Mouse (Mus musculus): ENCODE data around the gene Frem2.

Frem2 gene

DNA sequence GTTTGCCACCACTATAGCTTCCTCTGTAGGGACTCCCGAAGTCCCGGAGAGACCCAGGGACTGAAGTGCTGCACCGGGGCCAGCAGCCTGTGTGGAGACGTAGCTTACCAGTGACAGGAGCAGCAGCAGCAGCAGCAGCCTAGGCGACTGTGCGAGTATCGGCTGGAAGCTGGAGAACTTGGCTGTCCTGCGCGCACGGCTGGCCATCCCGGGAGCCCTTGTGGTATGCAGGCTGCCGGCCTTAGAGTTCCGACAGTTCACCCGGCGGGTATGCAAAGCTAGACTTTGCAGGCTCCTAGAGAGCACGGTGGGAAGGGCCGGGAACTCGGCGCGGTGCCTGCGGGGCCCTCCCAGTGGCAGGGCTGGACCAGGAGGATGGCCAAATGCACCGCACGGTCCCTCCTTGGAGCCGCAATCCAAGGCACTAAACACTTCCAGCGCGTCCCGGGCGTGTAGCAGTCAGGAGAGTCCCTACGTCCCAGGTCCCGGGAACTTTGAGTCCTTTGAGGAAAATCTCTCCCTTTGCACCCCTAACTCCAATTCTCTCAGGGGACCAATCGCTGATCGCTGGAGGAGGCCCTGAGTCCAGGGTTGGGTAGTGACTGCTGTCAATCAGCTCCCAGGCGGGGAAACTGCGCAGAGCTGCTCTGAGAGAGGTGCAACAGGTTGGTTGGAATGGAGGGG lies at the start of gene Frem2:
Gene Frem2, minus strand, starts transcription at position 478 of the 684 bp plus-strand sequence.
- DNase-seq, result peak; percentile 82 to 90

DNA sequence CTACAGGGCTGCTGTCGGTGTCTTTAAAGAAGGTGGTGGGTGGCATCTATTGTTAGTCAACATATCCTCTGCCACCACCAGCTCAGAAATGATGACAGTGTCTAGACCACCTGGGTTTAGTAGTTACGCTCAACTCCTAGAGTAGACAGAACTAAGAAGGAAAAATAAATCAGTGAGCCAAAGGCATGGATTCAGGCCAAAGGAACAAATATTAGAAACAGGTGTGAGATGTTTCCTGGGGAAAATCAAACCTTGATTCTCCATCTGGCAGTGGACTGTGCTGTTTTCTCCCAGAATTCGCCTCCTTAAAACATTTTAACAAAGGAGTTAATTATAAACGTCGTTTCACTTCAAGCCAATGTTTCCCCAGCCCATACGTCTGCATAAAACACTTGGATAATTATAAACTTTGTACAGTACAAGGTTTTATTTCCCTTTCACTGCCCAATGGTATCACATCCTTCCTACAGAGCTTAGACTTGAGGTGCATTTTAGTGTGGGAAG lies 48.9 kb upstream of the Frem2 start:
- DNase-seq, result no peak

DNA sequence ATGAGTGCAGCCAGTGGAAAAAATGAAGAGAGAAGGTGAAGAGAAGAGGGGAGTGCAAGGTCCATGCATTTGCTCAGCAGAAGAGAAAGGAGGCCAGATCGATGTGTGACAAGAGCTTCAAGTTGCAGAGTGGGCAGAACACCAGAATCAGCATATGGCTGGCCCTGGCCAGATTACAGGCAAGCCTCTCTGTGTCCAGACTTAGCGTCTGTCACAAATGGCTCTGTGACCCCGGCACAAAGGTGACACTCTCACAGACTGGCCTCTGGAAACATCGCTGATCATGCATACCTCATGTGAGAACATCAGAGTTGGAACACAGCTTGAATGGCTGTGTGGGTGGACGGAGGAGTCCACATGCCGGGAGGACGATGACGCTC lies 46.0 kb upstream of the Frem2 start:
- peak; percentile 26 to 54 for DNase-seq

DNA sequence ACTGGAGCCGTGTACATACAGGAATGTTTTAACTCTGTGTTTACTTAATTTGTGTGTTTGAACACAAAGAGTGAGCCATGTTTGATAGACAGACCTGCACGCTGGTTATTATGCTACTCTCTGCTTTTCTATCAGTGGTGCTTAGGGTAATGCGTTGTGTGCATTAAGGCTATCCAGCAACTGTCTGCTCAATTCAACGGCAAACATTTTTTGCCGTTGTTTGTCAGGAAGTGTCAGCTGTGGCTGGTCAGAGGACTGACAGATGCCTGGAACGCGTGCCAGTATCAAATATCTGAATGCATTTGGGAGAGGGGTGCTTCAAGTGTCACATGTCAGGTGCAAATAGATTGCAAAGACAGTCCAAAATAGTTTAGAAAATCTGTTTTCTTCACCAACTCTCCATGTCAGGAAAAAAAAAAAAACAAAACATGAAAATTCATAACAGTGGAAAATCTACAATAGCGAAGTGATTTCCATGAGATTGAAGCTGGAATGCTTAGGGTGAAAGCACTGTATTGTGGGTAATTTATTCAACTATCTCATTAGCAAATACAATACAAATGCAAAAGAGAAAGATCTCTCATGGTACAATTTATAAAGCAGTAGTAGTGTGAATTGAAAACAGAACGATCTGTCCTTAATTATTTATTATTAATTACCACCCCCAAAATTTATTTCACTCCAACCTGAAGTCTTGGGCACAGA lies 45.4 kb upstream of the Frem2 start:
- DNase-seq, result no peak

DNA sequence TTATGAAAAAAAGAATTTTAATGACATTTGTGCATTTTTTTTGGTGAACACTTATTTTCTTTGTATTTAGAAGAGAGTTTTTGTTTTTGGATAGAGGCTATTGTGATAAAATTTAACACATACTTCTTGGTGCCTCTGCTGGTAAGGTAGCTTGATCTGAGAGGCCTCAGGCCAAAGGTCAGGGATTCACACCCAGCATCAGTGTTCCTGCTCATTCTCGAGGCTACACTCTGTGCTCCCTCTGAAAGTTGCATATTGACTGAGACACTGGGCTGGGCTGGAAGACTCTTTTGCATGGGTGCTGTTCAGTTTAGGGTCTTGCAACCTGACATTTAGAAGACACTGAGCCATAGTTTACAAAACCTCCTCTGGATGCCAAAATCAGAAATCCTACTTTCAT lies 44.8 kb upstream of the Frem2 start:
- DNase-seq, result no peak

DNA sequence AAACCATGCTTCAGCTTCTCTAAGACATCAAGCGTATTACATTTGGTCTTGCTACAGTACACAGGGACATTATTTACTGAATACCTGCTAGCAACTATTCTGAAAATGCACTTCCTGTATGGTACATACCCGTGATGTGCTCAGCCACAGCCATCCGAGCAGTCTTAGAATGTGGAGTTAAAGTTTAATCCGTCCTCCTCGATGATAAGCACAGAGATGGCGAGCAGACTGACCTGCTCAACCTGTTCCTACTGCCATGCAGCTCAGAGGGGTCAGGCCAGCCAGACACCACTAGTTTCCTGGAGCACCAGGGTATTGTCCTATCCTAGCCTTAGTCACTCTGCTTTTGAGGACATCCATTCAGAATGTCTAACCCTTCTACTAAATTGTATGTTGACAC lies 30.6 kb upstream of the Frem2 start:
- peak; percentile 41 to 51 for DNase-seq

DNA sequence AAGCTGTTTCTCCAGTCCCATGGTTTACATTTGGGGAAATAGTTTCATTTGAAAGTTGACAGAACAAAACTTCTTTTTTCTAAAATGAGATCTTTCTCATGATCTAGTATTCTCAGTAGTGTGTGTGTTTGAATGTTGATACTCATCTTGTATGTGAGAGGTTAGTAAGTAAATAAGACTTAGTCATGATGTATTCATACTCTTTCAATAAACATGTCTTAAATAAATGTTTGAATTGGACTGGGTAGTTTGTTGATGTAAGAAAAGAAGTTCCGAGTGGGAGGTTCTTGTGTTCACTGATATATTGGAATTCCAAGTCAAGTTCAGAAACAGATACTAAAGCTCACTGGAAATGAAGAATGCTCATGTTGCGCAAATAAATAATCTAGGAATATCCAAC lies 25.1 kb upstream of the Frem2 start:
- no peak for DNase-seq

DNA sequence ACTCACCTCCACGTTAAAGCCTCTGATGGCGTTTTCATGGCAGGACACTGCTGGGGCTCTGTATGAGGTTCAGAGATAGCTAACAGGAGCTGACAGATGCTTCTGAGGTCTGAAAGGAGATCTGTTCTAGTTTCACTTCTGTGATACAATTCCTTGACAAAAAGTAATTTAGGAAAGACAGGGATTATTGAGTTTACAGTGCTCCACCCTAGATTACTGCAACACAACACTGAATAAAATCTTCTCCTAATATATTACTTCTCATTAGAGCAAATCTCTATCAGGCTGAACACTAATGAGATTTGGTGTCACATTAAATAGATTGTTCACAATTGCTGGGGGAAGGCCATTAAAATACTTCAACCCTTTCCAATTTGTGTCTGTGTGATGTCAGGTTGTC lies 23.7 kb upstream of the Frem2 start:
- no peak for DNase-seq

DNA sequence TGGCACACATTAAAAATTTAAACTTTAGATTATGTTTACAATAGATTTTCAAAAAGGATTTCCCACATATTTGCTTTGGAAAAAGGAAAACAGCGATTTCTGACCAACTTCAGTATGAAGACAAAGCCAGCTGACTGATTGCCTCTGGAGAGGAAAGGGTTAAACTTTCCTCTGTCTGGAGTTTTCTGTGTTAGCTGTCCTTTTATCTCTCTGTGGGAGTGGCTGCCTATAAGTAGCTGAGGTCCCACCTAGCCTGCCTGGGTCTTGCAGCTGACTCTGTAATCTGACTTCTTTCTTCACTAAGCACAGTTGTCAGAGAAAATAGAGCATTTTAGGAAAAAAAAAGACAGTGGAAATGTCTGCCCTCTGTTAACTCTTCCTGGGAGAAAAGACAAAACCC lies 17.1 kb upstream of the Frem2 start:
- DNase-seq, result no peak

DNA sequence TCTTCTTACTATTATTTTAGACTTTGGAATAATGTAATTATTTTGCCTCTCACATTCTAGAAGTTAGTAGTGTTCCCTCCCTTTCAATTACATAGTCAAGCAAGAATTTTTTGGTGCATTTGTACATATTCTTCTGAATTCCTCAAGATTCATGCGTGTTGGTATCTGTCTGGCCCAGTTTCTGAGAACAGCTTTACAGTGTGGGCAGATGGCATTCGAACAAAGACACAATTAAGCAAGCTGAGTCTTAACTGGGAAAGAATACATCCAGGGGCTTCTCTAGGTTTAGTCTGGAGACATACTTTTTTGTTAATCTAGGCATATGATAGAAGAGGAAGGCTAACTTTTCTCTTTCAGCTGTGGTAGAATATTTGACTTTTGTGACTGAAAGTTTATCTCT lies 12.6 kb upstream of the Frem2 start:
- no peak for DNase-seq

DNA sequence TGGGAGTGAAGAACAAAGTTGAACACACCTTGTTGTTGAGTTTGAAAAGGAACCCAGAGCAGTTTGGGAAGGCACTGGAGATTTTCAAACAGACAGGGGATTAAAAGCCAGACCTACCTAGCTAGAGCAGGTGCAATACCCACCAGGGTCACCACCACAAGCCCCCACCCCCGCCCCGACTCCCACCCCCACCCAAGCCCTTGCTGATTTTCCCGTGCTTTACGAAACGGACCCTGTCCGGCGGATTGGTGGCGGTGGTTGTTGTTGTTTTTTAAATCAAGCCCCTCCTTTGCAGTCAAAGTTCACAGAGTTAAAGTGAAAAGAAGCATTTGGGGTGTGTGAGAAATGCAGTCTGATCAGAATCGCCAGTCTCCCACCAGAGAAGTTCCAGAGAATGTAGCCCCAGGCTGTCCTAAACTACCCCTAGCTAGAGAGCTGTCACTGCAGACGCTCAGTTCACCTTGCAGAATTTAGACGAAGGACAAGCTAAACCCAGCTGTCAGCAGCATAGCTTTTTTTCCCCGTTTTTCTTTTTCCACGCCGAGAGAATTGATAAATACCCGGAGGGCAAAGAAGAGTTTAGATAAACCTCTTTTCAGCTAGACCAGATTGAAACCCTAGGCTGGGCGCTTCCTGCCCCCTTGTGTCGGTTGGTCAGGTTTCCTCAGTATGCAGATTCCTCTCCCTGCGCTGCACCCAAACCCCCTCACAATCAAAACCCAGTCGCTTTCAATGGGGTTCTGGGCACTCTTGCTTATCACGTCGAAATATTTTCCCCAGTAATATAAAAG lies 784 bp upstream of the Frem2 start:
- peak; percentile 71 to 79 for DNase-seq

DNA sequence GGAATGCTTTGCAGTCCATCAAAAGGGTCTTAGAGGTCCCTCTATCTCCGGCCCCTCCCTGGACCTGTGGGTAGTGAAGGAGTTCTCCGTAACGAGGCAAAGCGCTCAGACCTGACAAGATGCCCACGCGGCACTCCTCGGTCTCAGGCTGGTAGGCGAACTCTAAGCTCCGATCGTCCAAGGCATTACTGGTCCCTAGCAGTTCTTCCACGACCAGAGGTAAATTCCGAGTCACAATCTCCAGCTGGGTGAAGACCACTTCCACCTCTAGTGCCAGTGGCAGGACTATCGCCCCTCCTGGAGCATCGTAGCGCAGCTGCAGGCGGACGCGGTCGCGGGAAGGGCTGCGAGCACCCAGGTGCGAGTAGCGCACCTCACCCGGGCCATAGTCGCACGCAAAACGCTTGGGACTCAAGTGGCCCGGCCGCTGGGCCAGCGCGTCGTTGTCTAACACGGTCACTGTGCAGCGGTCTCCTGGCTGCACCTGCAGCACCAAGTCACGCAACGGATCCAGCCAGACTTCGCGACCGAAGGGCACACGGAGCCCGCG lies 752 bp downstream of the Frem2 start:
- DNase-seq, result peak in 1 of 2 experiments; percentile 59

DNA sequence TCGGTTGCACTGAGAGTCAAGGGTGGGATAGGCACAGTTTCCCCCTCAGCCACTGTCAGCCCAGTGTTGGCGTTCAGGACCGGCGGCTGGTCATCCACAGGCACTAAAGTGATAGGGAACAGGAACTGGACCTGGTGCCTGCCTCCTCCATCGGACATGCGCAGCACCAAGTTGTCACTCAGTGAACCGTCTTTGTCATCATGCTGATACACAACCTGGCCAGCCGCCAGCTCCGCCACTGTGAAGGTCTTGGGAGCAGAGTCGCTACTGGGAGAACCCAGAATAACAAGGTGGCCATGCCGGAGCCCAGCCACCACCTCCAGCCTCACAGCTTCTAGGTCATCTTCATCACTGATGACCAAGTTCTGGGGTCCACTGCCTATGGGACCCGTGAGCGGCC lies 1.8 kb downstream of the Frem2 start:
- peak in 1 of 2 experiments; percentile 24 for DNase-seq

DNA sequence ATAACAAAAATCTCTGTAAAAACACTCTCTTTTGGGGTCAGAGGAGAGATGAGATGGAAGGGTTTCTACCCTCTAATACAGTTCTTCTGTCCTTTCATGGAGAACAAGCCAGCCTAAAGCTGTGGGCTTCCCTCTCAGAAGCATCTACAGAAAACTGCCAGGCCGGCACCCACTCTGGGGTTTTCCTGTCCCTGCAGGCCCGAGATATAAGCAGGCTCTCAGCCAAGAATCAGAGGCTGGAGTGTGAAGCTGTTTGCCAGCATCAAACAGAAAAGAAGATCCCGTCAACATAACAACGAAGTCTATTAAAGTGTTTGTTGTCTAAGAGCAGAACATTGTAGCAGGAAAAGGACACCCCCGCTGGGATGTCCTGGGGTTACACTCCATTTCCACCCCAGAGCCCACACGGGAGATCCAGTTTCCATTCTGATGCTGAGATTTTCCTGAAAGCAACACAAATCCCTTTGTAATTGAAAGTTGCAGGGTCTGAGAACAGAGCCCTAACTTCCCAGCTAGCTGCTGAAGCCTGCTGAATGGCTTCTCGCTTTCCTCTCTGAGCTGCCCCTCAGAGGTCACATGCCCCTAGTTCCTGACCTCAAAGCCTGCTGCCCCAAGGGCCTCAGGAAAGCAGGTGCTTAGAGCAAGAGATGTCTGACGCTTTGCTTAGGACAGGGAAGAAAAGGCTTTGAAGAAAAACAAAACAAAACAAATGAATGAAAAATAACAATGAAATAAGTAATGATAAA lies 7.0 kb downstream of the Frem2 start:
- peak in 1 of 2 experiments; percentile 31 for DNase-seq

DNA sequence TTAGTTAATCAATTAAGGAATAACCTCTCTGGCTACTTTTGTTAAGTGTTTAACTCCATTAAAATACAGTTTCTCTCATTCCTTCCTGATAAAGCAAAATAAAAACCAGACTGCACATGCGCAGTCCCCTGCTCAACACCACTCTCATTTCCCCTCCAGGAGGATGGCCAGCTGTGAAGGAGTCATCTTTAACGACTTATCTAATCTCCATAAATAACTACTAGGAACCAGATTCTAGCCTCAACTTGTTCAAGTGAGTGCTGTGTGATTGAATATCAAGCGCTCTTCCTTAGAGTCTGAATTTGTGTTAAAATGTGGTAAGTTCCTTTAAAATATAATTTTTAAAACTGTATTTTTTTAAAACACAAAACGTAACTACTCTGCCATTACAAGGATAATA lies 7.7 kb downstream of the Frem2 start:
- DNase-seq, result no peak

DNA sequence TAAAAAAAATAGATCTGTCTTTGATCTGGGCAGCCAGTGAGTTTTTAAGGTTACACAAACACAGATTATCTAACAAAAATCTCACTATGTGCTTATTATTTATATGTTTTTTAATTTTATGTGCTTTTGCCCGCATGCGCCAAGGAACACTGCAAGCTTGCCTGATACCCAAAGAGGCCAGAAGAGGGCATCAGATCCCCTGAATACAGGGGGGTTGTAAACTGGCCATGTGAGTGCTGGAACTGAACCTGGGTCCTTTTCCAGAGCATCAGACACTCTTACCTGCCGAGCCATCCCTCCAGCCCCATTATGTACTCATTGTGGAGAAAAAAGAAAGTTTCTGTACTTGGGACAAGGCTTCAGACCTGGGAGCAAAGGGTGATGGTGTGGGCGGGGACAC lies 8.3 kb downstream of the Frem2 start:
- peak in 1 of 2 experiments; percentile 20 for DNase-seq

DNA sequence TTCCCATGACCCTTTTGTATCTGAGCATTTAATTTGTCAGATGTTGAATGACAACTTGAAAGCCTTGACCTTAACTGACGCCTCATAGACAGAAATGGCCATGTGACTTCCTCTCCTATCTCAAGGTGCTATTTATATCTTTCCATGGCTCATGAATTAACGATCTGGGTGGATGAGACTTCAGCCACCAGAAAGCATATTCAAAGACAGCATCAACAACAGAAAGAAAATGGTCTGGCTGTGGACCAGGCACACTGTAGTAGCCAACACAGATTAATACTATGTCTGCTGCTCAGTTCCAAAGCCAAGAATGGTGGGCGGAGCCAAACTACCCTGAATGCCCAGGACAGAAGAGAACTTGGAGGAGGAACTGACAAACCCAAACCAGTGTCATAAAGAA lies 21.2 kb downstream of the Frem2 start:
- no peak for DNase-seq

DNA sequence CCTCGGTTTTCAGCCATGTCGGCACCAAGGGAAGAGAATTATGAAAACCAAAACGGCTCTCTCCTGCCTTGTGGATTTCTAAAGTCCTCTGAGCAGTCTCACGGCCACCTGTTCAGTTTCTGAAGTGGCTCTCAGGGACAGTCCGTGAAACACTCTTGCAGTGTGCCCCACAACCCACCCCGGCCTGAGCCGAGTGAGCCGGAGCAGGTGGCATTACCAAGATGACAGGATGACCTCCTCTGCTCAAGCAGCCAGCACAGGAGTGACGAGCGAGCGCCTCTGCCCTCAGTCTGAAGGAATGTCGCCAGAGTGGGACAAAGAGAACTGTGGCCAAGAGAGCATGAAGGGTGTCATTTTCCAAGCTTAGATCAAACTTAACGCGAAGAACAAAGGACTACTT lies 26.0 kb downstream of the Frem2 start:
- peak; percentile 34 to 53 for DNase-seq

DNA sequence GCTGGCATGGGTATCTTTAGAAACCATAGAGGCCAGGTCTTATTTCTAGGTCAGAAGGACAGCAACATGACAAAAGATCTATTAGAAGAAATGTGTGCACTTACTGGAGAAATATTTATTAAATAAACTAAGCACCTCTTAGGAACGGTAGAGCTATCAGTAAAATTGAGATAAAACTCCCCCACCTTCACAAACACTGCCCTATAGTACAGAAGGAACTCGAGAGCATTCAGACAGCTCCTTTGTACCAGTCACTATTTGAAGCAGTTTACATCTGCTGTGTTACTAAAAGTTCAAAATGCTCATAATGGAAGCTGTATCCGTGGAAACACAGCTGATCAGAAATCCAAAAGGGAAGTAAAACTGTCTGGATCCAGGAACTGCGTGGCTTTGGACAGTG lies 26.5 kb downstream of the Frem2 start:
- DNase-seq, result no peak

DNA sequence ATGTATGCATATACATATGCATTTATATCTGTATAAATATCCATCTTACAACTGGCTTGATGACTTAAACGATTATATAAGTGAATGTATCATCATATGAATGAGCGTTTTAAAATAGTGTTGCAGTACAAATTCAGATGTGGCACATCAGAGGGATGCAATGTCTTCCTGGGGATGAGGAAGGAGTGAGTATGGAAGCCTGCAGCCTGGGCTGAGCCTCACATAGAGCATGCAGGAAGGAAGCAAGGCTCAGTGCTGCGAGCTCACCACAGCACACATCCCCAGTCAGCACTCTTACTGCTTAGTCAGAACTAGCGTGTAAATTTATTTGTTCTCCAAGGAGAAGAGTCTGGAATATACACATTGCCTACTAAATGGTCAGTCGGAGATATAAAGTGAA lies 27.2 kb downstream of the Frem2 start:
- no peak for DNase-seq

DNA sequence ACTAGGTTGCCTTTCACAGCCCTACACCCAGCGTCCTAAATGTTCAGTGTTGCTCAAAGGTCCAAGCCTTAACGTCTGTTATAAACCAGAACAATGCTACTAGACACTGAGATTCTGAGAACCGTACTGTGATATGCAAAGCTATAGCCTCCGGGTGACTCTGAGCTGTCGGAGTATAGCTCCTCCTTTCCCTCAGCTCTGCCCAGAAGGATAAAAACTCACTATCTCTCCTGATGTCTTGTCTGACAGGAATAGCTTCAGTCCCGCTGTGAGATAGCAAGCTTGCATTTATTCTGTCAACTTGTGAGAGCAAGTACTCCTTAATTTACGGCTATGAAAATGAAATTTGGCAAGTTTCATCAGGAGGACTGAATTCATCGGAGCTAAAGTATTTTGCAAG lies 33.9 kb downstream of the Frem2 start:
- no peak for DNase-seq

DNA sequence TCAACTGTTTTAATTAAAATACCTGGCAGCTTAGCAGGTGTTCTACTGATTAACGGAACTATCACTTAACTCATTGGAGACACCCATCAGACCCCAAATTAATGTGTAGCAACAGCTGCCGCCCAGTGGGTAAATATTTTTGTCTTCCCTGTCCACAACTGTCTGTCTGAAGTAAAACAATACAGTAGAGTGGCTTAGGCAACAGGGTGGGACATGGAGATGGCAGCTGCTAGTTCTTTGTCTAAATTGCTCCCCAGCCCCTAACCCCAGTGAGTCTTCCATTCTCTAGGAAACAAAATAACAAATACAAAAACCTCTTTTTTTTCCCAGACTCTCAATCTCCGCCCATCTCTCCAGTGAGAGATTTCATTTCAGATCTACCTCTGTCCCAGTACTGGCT lies 36.2 kb downstream of the Frem2 start:
- DNase-seq, result no peak

DNA sequence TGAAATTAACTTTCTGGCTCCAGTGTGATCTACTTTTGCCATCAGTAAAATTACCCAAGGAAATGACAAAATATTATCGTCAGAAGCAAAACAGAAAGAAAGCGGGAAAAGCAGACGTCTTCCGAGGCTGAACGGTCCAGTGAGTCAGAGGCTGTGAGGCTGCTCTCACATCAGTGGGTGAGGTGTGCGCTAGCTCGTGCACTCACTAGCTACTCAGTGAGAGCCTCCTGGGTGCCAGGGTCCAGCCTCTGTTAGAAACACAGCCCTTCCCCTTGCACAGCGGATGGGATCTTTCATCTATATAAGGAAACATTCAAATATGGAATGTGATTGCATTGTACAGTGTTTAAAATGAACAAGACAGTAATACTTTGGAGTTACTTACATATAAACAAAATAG lies 36.8 kb downstream of the Frem2 start:
- DNase-seq, result peak in 1 of 2 experiments; percentile 27

All from kidney, postnatal 4 days (tissue).